Mouse (Mus musculus): ENCODE results near the gene Astn2. TPM values are rescaled to one million over a fixed set of nuclear protein-coding genes. Genes with fewer than 3 reads are reported as not detected.

Gene Astn2
- total RNA-seq, 1 experiment from 2014 or later: not detected

DNA sequence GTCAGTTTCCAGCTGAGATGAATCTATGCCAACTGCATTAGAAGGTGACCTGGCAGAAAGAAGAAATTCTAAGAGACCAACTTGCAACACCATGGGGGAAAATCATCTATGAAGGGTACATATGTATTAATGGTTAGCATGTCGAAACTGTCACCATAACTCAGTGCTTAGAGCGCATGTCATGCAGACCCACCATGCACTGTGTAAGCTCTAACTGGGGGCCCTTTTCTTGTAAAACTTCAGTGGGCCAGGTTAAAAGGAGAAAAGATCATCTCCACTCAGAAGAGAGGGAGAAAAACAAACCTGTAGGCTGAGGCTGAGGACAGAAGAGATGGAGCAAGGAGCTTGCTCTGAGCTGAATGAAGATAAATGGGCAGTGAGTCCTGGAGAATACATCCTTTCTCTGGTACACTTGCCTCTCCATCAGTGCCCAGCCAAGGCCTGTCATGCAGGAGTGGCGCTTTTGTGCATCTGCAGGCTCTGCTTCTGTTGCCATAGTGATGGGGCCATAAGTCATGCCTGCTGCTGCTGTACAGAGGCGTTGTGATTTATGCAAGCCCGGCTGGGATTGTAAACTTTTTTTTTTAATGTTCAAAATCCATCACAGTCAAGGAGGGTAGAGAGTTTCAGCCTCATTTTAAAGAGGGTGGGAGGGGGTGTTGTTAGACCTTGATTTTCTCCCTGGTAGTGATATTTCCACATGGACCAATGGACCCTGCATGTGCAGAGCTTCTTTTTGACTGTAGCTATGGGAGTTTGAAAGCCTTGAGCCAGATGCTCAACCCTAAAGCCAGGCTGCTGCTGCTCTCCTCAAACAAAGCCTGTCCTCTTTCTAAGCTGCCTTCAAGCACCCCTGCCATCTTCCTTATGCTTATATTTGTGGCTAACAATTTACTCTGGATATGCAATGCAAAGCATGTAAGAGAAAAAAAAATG lies 508.1 kb downstream of the Astn2 start:
- ATAC-seq (replicated peaks; ENCODE audit: low read depth, poor library complexity, severe bottlenecking): no peak

DNA sequence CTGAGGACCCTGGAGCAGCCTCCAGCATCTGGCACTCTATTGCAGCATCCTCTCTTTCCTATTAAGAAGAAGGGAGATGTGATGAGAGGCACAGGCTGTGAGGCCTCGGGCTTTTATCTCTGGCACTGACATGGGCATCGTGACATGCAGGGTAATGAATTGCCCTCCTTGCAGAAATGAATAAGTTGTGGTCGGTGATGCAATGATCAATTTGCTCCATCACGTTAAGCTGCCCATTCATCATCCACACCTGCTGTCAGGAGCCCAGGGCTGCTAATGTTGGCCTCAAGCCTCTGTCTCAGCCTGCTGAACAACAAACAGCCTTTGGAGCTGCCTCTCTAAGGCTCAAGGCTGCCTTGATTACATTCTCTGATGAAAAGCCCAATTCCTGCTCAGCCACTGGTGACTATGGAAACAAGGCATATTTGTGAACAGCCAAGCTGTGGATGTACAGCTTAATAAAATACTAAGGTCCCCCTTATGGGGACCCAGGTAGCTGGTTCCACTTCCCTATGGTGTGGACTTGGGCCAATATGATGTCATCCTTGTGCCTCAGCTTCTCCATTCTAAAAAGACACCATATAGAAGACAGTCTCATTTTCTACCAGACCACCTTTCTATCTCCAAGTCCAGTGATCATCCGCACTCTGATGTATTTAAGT lies 515.9 kb downstream of the Astn2 start:
- ATAC-seq (replicated peaks; ENCODE audit: low read depth, poor library complexity, severe bottlenecking): no peak

DNA sequence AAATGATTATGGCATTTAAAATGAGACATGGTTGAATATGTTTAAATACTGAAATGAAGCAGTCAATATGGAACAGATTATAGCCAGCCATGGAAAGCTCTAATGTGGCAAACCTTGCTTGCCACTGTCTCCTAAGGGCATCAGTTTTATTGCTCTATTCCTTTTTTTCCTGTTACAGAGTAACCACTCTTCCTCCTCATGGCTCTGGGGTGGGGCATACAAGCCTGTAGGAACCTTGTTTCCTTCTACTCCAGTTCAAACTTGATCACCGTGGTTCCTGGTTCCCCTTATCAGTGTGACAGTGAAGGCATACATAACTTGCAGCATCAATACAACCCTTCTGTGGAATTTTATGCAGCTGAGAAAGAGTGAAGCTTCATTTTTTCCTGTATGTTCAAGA lies 517.5 kb downstream of the Astn2 start:
- ATAC-seq (replicated peaks; ENCODE audit: low read depth, poor library complexity, severe bottlenecking): no peak

GRCm38 (mm10) chr4:65885921-65886320 lies 518.5 kb downstream of the Astn2 start:
- ATAC-seq (replicated peaks; ENCODE audit: low read depth, poor library complexity, severe bottlenecking): no peak

DNA sequence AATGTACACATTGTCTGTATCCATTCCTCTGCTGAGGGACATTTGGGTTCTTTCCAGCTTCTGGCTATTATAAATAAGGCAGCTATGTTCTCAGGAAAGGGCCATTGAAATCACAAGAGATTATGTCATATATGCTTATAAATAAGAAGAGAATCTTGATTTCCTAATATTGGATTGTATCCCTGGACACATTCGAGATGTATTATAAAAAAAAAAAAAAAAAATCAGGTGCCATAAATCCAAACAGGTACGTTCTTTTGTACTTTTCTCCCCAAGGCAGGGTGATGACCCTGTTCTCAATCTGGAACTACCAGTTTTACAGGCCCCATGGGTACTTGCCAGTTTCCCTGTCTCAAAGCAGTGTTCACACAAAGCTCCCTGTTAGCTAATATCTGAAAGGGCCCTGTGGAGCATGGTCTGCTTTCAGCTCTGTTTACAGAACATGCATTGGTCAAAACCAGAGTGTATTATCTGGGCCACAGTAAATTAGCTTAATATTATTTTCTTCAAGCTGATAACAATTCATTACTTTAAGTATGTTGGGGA lies 530.1 kb downstream of the Astn2 start:
- no peak for ATAC-seq (replicated peaks; ENCODE audit: low read depth, poor library complexity, severe bottlenecking)

- no peak for ATAC-seq (replicated peaks; ENCODE audit: low read depth, poor library complexity, severe bottlenecking)
Measured at GRCm38 (mm10) chr4:65864551-65864950, 539.9 kb downstream of the Astn2 start.

DNA sequence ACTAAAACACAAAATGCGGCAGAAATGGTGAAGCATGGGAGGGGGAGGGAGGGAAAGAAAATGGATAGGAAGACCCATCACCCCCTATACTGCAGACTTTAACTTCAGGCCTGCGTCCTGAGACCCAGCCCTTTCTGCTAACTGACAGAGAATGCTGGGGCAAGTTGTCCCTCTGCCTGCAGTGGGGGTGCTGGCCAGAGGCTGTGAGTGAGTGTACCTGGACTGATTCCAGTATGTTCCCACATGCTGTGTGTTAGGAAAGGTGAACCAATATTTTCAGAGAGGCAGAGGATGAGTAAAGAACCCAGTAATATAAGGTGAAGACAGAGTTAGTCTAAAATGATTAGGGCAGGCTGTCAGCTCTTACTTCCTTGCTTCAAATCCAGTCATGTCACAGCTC lies 561.2 kb downstream of the Astn2 start:
- ATAC-seq (replicated peaks; ENCODE audit: low read depth, poor library complexity, severe bottlenecking): no peak

DNA sequence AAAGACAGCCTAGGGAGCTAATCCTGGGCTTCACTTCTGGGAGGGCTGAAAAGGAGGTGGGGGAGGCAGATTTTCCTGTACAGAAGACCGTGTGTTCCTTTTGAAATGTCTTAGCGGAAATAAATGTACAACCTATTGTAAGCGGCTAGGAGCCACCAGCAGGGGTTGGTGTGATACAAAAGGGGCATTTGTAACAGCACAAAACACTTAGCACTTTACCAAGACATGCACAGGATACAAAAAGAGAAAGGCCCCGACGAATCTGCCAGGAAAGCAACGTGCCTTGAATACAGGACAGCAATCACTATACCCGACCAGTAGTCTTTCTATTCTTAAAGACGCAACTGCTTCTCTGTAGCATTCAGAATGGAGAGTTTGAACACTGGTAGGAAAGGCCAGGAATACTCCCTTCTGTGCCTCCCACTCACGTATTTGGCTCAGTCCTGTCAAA lies 564.8 kb downstream of the Astn2 start:
- ATAC-seq (replicated peaks; ENCODE audit: low read depth, poor library complexity, severe bottlenecking): no peak

- no peak for ATAC-seq (replicated peaks; ENCODE audit: low read depth, poor library complexity, severe bottlenecking)
Measured at GRCm38 (mm10) chr4:65838781-65839180, 565.6 kb downstream of the Astn2 start.

GRCm38 (mm10) chr4:65832971-65833370 lies 571.4 kb downstream of the Astn2 start:
- no peak for ATAC-seq (replicated peaks; ENCODE audit: low read depth, poor library complexity, severe bottlenecking)

- no peak for ATAC-seq (replicated peaks; ENCODE audit: low read depth, poor library complexity, severe bottlenecking)
Measured at GRCm38 (mm10) chr4:65831872-65832271, 572.5 kb downstream of the Astn2 start.

- no peak for ATAC-seq (replicated peaks; ENCODE audit: low read depth, poor library complexity, severe bottlenecking)
Measured at GRCm38 (mm10) chr4:65830495-65830894, 573.9 kb downstream of the Astn2 start.

DNA sequence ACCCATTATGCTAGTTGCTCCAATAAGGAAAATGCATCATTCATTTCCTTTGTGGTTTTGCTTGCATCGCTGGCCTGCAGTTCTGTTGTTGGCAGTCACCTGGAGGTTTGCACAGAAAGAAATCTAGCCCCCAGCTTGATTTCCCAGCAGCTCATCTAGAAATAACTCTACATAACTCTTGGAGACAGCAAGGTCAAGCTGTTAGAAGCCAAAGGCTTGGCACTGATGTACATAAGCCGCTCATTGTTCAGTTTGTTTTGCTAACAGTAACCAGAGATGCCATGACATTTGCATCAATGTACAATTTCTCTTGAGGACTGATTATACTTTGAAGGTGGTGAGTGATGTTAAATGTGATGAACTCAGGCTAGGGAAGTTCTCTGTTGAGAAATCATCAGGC lies 583.3 kb downstream of the Astn2 start:
- ATAC-seq (replicated peaks; ENCODE audit: low read depth, poor library complexity, severe bottlenecking): no peak

DNA sequence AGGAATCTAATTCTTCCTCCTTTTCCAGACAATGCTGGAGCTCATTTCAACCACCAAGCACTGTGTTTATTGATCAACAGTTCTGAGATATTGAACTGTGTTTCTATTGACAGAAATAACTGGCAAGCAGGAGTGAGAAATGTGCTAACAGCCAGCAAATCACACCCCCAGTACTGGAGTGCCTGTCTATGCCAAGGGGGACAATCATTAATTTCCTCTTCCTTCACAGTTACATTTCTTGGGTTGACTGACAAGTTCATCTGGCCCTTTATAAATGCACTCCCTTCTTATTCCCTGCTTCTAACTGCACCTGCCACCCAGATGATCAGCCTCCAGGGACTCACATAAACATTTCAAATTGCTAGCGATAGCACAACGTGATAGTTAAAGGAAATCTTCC lies 584.2 kb downstream of the Astn2 start:
- ATAC-seq (replicated peaks; ENCODE audit: low read depth, poor library complexity, severe bottlenecking): no peak

DNA sequence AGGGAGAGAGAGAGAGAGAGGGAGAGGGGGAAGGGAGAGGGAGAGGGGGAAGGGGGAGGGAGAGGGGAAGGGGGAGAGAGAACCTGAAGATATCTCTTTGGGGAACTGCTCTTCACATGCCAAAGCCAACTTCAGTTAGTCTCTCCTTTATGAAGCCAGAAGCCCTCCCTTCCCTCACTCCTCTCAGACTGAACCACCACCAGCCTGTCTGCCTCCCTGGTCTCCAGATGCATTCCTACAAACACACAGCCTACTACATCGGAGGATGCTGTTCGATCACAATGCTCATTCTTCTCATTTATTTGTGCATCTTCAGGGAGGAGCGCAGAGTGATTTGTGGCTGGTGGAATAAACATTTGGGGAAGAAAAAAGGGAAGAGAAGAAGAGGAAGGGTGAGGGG lies 584.6 kb downstream of the Astn2 start:
- no peak for ATAC-seq (replicated peaks; ENCODE audit: low read depth, poor library complexity, severe bottlenecking)

DNA sequence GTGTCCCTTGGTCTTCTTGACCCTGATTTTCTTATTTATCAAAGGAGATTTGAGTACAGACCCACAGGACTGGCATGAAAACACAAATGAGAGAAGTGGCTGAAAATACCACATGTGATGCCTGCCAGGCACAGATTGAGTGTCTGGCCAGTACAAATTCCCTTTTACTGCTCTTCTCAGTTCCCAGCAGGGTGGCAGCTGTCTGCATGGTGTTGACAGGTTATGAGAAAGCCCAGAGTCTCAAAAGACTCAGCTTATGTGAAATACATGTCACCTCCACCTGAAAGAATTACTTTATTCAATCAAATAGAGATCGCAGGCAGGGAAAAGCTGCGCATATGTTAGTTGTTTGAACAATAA lies 590.3 kb downstream of the Astn2 start:
- ATAC-seq (replicated peaks; ENCODE audit: low read depth, poor library complexity, severe bottlenecking): no peak

GRCm38 (mm10) chr4:65813500-65814175 lies 590.8 kb downstream of the Astn2 start:
- no peak for ATAC-seq (replicated peaks; ENCODE audit: low read depth, poor library complexity, severe bottlenecking)

- no peak for ATAC-seq (replicated peaks; ENCODE audit: low read depth, poor library complexity, severe bottlenecking)
Measured at GRCm38 (mm10) chr4:65807341-65807740, 597.1 kb downstream of the Astn2 start.

DNA sequence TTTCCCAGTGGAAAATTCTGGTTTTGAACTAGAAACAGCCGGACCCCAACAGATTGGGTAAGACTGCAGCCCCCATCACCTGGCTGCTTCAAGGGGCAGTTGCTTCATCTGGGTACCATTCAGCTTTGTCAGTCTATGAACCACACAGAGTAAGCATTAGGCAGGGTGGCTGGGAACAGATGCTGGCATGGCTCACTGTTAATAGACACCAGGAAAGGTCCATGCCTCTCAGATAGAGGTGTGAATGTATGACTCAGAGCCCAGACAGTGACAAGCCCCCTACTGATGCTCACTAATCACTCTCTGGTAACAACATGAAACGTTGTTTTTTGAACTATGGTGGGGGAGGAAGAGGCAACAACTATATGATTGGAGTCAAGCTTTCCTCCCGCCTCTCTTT lies 603.2 kb downstream of the Astn2 start:
- ATAC-seq (replicated peaks; ENCODE audit: low read depth, poor library complexity, severe bottlenecking): no peak

GRCm38 (mm10) chr4:65791051-65791450 lies 613.4 kb downstream of the Astn2 start:
- ATAC-seq (replicated peaks; ENCODE audit: low read depth, poor library complexity, severe bottlenecking): no peak

Measured in common myeloid progenitor, adult 5-6 weeks (primary cell).